Mouse (Mus musculus) small intestine, adult 2 months (tissue): ENCODE results near the gene Leo1. TPM values are rescaled to one million over a fixed set of nuclear protein-coding genes. Genes with fewer than 3 reads are reported as not detected.

Experiments
- H3K27ac ChIP-seq: fragments of 200-500 bp; 2 replicates; pipeline ENCODE4 v1.5.1; 2012; ENCODE audit warnings: low read depth, low read length, control low read depth, inconsistent platforms; ENCODE audit not compliant: insufficient read depth
- H3K27me3 ChIP-seq: fragments of 200-500 bp; 2 replicates; pipeline ENCODE4 v1.6.1; 2012; ENCODE audit warnings: mild to moderate bottlenecking, moderate library complexity, low read length, inconsistent platforms; ENCODE audit not compliant: control insufficient read depth, insufficient read depth
- H3K36me3 ChIP-seq: fragments of 200-500 bp; 2 replicates; pipeline ENCODE4 v1.6.1; 2012; ENCODE audit warnings: mild to moderate bottlenecking, low read length, control low read depth, inconsistent platforms; ENCODE audit not compliant: control insufficient read depth, insufficient read depth
- H3K4me1 ChIP-seq: fragments of 200-500 bp; 2 replicates; pipeline ENCODE4 v1.6.1; 2012; ENCODE audit warnings: low read length, inconsistent platforms, mixed read lengths; ENCODE audit not compliant: control insufficient read depth, insufficient read depth, insufficient read length
- H3K4me3 ChIP-seq: fragments of 200-500 bp; 2 replicates; pipeline ENCODE4 v1.5.1; 2012; ENCODE audit warnings: low read depth, mild to moderate bottlenecking, control low read depth, inconsistent platforms, low read length, moderate library complexity
- CTCF ChIP-seq: fragments of 200-500 bp; IDR thresholded peaks from 2 replicates; pipeline ENCODE4 v1.5.1; 2012; ENCODE audit warnings: low read depth, mild to moderate bottlenecking, control low read depth, inconsistent platforms, low read length, moderate library complexity, mixed read lengths; ENCODE audit not compliant: insufficient replicate concordance, insufficient read length; ENCODE audit errors: extremely low read depth
- POLR2A ChIP-seq: fragments of 200-500 bp; IDR thresholded peaks from 2 replicates; pipeline ENCODE4 v1.6.1; 2012; ENCODE audit warnings: low read depth, mild to moderate bottlenecking, control low read depth, inconsistent platforms, low read length, moderate library complexity
- WGBS: fragments of 180-500 bp; shearing (Covaris S2); methylation state at CpG from one replicate; pipeline ENCODE4 v1.1.7; 2018; 5-methylcytosine and 5-hydroxymethylcytosine counted together
- polyA plus RNA-seq: library from polyadenylated mRNA; depleted of rRNA; stranded (reverse); fragments of >200 nt; gene quantifications from 2 replicates; pipeline ENCODE4 v1.2.3, GENCODE M21; 2012

Gene Leo1
- polyA plus RNA-seq, 1 experiment: 2.8 TPM

DNA sequence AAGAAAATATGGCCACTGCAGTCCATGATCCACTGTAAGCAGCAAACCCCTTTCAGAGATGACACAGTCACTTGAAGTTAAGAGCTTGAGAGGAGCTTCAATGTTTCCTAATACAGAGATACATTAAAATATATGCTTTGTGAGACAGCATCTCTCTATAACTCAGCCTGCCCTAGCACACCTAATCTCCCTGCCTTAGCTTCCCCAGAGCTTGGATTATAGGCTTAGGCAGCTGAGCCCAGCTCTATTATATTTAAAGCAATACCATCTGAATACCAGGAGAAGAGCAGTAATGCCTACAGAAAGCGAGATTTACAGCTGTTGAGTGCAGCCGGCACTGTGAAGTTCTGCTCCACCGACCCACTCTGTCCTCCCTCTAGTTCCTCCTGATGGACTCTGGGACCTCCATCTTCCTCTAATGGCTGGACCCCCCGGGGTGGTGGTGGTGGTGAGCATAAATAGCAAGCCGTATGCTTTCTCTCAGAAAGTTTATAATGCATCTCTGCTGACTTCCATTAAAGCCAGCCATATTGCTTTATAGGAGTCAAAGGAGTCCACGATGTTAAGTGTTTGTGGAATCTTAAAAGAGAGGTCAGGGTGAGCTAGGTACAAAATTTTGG is 30.3 kb upstream of the Leo1 start:
- Histone ChIP-seq H3K27me3 (no peaks in the 10 kb centered on the region), H3K36me3 (no peaks in the 10 kb centered on the region), H3K4me1 (peaks cover 11% of the 10 kb centered on the region), H3K27ac (no peak overlapping the region), H3K4me3 (no peak overlapping the region)
- WGBS: 80% methylated on average over 6 of the region's 6 CpGs
- TF ChIP-seq CTCF (no peak), POLR2A (no peak)

DNA sequence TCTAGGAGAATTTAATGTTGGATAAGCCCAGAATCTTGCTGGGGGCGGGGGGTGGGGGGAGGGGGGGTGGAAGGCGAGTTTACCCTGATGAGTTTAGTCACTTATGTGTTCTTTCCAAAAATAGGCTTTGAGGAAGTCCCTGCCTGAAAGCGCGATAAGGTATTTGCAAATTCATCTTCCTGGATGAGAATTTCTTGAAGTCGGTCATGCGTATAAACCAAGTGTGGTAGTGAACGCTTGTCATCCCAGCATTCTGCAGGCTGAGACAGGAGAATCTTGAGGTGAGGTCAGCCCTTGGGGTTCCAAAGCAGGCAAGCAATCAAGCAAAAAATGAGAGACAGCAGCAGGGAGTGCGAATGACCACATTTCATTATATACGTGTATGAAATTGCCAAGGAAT is 29.7 kb upstream of the Leo1 start:
- Histone ChIP-seq H3K27me3 (no peaks in the 10 kb centered on the region), H3K27ac (no peak overlapping the region), H3K36me3 (no peaks in the 10 kb centered on the region), H3K4me1 (peaks cover 7% of the 10 kb centered on the region), H3K4me3 (no peak overlapping the region)
- 81% methylated on average over 9 of the region's 9 CpGs for WGBS
- no peak for TF ChIP-seq CTCF
- no peak for TF ChIP-seq POLR2A

DNA sequence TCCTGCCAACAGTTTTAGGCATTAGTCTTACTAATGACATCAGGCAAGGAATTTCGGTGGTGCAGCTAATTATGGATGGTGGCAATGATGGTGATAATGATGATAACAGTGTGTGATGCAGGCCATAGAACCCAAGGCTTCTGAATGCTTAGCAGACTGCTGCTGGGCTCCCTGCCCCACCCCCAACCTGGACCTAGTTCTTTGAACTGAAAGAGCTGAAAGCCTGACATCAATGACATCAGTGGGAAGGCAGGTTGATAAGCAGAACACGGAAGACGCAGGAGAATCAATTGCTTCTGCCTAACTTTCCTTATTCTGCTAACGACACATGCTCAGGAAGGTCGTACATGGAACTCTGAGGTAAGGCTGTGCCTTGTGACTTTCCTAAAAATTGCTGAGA is 28.1 kb upstream of the Leo1 start:
- Histone ChIP-seq H3K27me3 (no peaks in the 10 kb centered on the region), H3K4me1 (peaks cover 5% of the 10 kb centered on the region; the same call in 1 of the 2 replicates), H3K27ac (no peak overlapping the region), H3K36me3 (no peaks in the 10 kb centered on the region), H3K4me3 (no peak overlapping the region)
- 67% methylated on average over 5 of the region's 5 CpGs for WGBS
- TF ChIP-seq CTCF (no peak), POLR2A (no peak)

DNA sequence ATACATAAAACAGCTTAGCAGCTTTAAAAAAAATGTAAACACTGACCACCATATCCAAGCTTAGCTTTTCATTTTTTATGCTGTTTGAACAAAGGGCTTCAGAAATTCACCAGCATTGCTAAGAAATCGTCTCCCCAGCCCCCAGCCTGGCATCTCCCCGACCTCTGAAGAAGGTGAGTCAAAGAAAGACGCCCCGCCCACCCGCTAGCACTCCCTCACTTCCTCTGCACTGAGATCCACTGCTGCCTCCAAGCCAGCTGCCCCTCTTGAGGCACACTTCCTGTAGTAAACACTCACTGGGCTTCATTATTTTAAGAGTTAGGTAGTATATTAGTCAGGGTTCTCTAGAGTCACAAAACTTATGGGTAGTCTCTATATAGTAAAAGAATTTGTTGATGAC is 27.1 kb upstream of the Leo1 start:
- Histone ChIP-seq H3K4me1 (peaks cover 5% of the 10 kb centered on the region; the same call in 1 of the 2 replicates), H3K36me3 (no peaks in the 10 kb centered on the region), H3K4me3 (no peak overlapping the region), H3K27ac (no peak overlapping the region), H3K27me3 (no peaks in the 10 kb centered on the region)
- WGBS: 41% methylated on average over 5 of the region's 5 CpGs
- TF ChIP-seq CTCF: no peak
- no peak for TF ChIP-seq POLR2A

DNA sequence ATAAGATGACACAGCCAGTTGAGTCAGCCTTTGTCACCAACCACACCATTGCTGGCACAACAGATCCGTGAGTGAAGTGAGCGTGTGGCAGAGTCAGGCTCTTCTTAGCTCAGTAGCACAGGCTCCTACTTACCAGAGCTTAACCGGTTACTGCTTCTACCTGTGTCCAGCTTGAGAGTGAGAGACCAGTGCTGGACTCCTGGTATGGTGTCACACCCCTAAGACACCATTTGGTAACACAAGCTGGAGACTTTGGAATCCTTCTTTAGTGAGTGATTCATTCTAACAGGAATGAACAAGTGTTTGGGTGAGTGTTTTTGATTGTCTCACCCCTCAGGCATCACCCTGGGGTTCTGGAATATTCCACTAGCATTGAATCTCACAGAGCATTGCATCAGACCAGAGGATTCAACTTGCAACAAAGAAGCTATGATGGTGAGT is 19.1 kb upstream of the Leo1 start:
- Histone ChIP-seq H3K4me1 (peaks cover 3% of the 10 kb centered on the region; the same call in 1 of the 2 replicates), H3K27ac (no peak overlapping the region), H3K36me3 (no peaks in the 10 kb centered on the region), H3K4me3 (no peak overlapping the region), H3K27me3 (no peaks in the 10 kb centered on the region)
- 95% methylated on average over 3 of the region's 3 CpGs for WGBS
- no peak for TF ChIP-seq CTCF
- no peak for TF ChIP-seq POLR2A

DNA sequence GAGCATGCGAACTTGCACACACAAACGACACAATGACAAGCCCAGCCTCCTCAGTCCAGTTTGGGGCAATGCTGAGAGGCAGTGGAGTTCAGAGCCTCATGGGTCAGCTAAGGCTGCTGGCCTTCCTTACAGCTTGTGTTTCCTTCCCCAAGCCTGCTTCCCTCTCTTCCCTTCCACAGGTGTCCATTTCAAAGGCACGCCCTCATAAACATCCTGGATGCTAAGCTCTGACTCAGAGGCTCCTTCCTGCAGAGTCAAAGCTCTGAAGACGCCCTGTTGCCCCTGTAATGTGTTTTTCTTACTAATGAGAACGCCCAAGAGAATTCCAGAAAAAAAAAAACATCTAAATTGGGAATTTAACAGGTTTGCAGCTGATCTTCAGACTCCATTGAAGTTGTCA is 17.6 kb upstream of the Leo1 start:
- Histone ChIP-seq H3K27me3 (no peaks in the 10 kb centered on the region), H3K4me1 (peaks cover 3% of the 10 kb centered on the region; the same call in 1 of the 2 replicates), H3K36me3 (no peaks in the 10 kb centered on the region), H3K4me3 (no peak overlapping the region), H3K27ac (no peak overlapping the region)
- TF ChIP-seq POLR2A (no peak), CTCF (no peak)
- whole genome bisulfite sequencing: 57% methylated on average over 5 of the region's 5 CpGs

DNA sequence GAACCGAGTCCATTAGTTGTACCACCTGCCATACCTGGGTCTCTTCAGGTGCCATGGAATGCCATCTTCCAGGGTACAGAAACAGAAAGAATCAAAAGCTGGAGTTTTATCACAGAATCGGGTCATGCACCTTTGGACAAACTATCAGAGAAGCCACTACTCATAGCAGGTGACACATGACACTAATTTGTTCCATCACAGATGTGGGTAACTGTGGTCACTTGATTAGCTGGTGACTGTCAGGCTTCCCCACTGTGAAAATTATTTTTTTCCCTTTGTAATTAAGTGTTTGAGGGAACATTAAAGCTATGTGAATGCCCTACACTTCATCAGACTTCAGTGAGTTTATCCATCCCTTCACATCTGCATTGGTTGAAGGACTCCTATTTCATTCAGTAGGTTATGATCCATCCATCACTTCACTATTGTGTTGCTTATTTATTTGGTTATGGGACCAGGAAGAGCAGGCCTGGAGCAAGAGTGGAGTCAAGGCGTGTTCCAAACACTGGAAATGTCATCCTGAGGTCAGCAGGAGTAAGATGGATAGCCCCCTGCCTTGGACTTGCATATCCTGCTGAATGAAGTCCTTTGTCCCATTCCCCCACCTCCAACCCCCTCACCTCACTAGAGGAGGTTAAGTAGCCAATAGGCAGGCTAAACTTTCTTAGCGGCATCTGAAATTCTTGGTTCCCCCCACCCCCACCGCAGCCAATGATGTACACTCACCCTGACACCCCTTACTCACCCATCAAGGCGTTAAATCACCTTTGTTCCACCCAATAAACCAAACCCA is 16.8 kb upstream of the Leo1 start:
- whole genome bisulfite sequencing: 74% methylated on average over 6 of the region's 6 CpGs
- no peak overlapping the region for H3K27ac ChIP-seq
- no peaks in the 10 kb centered on the region for H3K27me3 ChIP-seq
- TF ChIP-seq CTCF: no peak
- peaks cover 3% of the 10 kb centered on the region; the same call in 1 of the 2 replicates for H3K4me1 ChIP-seq
- H3K36me3 ChIP-seq: no peaks in the 10 kb centered on the region
- H3K4me3 ChIP-seq: no peak overlapping the region
